In genomic region chr1:127107485-127107884, GRCm38 (mm10) we compare ENCODE assay signal across 9 mouse cellular contexts.
DNase-seq lines count a peak whose midpoint lies in the region; ATAC-seq and TF ChIP-seq lines count a peak whose summit lies in the region.
"Had no signal": no experiment of that assay in that cellular context is flagged by ENCODE, and none has a peak within 500 bp of the region (broad histone marks: within the 10 kb centered on the region; RNA-seq: fewer than 3 reads in every experiment).

No protein-coding gene starts in this region.

- no peak overlapping the region for H3K4me2 ChIP-seq in lung, embryonic 16.5 days (ENCODE audit: low read depth, low read length)
- no peak overlapping the region for H3K4me2 ChIP-seq in kidney, embryonic 15.5 days
- H3K4me2 ChIP-seq: heart, embryonic 13.5 days had no signal

- DNase-seq in adrenal gland, adult (ENCODE audit: inconsistent age in 2 of 2, low spot score in 1 of 2), result peak; percentile 10 to 39
- DNase-seq in adrenal gland, adult 8-10 months, result no peak
- no peak for DNase-seq in lung, adult 2 months
- peak; percentile 29 for DNase-seq in layer of hippocampus, adult 9-10 months (ENCODE audit: low spot score)
- DNase-seq in retina, postnatal 7 days (ENCODE audit: low read depth, low spot score), result peak; percentile 21
- no peak for DNase-seq in gastrocnemius, adult 18-20 months (ENCODE audit: low spot score)

- H3K27ac ChIP-seq in lung, embryonic 16.5 days (ENCODE audit: low read length), result no peak overlapping the region
- no peak overlapping the region for H3K27ac ChIP-seq in kidney, embryonic 15.5 days
- H3K27ac ChIP-seq: heart, embryonic 13.5 days had no signal

- H3K4me3 ChIP-seq in lung, embryonic 16.5 days (ENCODE audit: low read length), result no peak overlapping the region
- H3K4me3 ChIP-seq in lung, adult 2 months (replicated peaks; ENCODE audit: extremely low read depth, low read depth, low read length), result no peak overlapping the region
- no peak overlapping the region for H3K4me3 ChIP-seq in kidney, embryonic 15.5 days (replicated peaks)
- H3K4me3 ChIP-seq: heart, embryonic 13.5 days had no signal

- ATAC-seq in lung, embryonic 16.5 days (ENCODE audit: low read depth), result 0 out of 2 replicates have a peak, but pooled peaks have one; percentile 28
- no peak for ATAC-seq in kidney, embryonic 15.5 days (replicated peaks; ENCODE audit: low FRiP score)

- no peaks in the 10 kb centered on the region; the same call in 1 of the 2 replicates for H3K4me1 ChIP-seq in lung, embryonic 16.5 days (replicated peaks; ENCODE audit: control insufficient read depth, insufficient read depth, low read length)
- H3K4me1 ChIP-seq in lung, adult 2 months (ENCODE audit: control insufficient read depth, insufficient read depth, low read length), result no peaks in the 10 kb centered on the region
- 0 out of 2 replicates have a peak, but pooled peaks cover 3% of the 10 kb centered on the region for H3K4me1 ChIP-seq in kidney, embryonic 15.5 days

- H3K9me3 ChIP-seq in lung, embryonic 16.5 days (ENCODE audit: control insufficient read depth, low read length), result no peaks in the 10 kb centered on the region
- no peaks in the 10 kb centered on the region for H3K9me3 ChIP-seq in kidney, embryonic 15.5 days (replicated peaks)
- H3K9me3 ChIP-seq: heart, embryonic 13.5 days had no signal

- WGBS in lung, embryonic 16.5 days, result 54% methylated on average over 5 of the region's 5 CpGs
- 48% methylated on average over 5 of the region's 5 CpGs for WGBS in lung, adult 2 months
- 72% methylated on average over 5 of the region's 5 CpGs for WGBS in kidney, embryonic 15.5 days

- no peaks in the 10 kb centered on the region for H3K27me3 ChIP-seq in lung, embryonic 16.5 days (ENCODE audit: control insufficient read depth, insufficient read depth, low read depth, low read length)
- H3K27me3 ChIP-seq in kidney, embryonic 15.5 days, result no peaks in the 10 kb centered on the region
- H3K27me3 ChIP-seq: heart, embryonic 13.5 days had no signal

- TF ChIP-seq POLR2A in lung, adult 2 months (IDR thresholded peaks at IDR 0.05; ENCODE audit: borderline replicate concordance, extremely low read depth, low read depth, low read length), result no peak

- H3K9ac ChIP-seq in lung, embryonic 16.5 days (ENCODE audit: low read length), result no peak overlapping the region
- H3K9ac ChIP-seq in kidney, embryonic 15.5 days, result no peak overlapping the region
- H3K9ac ChIP-seq: heart, embryonic 13.5 days had no signal

- no peaks in the 10 kb centered on the region for H3K36me3 ChIP-seq in lung, embryonic 16.5 days (ENCODE audit: control insufficient read depth, insufficient read depth, low read length)
- no peaks in the 10 kb centered on the region for H3K36me3 ChIP-seq in kidney, embryonic 15.5 days
- H3K36me3 ChIP-seq: heart, embryonic 13.5 days had no signal

- no peak for TF ChIP-seq CTCF in lung, adult 2 months (IDR thresholded peaks at IDR 0.05; ENCODE audit: insufficient read depth, low read length)

Comparison
In these comparisons a context has a peak if more than half of its experiments do, and no peak if none do; other contexts are left out.
1. DNase-seq: peak in adrenal gland, adult (2 of 2), layer of hippocampus, adult 9-10 months (single experiment) and retina, postnatal 7 days (single experiment); none in adrenal gland, adult 8-10 months (single experiment), lung, adult 2 months (single experiment) and gastrocnemius, adult 18-20 months (single experiment).